Mouse (Mus musculus): ENCODE results near the gene Gltpd2.
"Not testable (repeated sequence)": the region's sequence is repeated elsewhere in the genome, so short reads cannot be mapped to it uniquely, and the experiment has no call there.

Gene Gltpd2

DNA sequence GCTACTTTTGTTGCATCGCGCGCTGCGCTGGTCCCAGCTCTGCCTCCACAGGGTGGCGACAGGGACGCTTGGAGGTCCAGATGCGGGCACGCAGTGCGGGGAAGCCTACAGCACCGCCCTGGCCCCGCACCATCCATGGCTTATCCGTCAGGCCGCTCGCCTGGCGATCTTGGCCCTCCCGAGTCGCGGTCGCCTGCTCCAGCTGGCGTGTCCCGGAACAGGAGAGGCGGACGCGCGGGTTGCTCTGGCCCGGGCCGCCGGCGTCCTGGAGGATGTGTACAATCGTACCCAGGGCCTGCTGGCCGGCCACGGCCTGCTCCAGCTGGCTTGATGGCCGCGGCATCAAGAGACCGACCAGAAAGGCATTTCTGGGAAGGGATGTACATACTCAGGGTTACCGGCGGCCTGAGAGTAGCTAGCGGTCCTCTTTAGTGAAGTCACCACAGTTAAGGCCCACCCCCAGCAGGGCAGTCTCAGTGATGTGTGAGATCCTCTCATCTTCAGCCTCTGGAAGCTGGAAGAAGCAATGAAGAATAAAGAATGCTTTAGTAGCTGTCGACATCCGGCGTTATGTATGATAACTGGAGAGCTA lies 1.3 kb downstream of the Gltpd2 start:
- DNase-seq: peak; percentile 72

DNA sequence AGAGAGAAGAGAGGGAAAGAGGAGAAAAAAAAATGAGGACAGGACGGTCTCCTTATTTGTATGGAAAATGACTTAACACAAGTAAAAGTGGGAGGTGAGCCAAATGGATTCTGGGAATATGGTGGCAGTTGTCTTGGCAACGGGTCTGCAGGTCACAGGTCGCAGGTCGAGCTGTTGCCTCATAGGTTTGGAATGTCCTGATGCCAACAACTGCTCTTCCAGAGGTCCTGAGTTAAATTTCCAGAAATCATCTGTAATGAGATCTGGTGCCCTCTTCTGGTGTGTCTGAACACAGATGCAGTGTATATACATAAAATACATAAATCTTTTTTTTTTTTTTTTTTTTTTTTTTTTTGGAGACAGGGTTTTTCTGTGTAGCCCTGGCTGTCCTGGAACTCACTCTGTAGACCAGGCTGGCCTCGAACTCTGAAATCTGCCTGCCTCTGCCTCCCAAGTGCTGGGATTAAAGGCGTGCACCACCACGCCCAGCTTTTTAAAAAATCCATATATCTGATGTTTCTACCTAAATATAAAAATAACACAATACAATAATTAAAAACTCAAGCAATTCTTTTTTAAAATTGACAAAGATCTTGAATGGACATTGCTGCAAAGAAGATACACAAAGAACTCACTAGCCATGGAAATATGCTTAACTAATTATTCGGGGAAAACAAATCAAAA lies 4.5 kb downstream of the Gltpd2 start:
- not testable (repeated sequence) for DNase-seq

DNA sequence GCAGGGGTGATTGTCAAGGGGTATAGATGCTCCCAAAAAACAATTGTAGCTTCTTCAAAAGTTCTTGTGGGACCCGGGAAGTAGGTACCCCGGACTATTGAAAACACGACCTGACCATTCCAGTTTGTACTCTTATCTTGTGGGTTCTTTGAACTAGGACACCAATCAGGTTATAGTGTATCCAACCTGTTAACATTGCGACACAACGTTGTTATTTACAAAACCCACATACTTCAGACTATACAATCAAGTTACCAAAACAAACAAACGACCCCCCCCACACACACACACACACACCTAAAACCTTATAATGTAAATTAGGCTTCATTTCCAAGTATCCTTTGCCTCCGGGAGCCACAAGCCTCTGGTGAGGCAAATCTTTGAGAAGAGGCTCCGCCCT lies 5.8 kb downstream of the Gltpd2 start:
- no peak for DNase-seq

DNA sequence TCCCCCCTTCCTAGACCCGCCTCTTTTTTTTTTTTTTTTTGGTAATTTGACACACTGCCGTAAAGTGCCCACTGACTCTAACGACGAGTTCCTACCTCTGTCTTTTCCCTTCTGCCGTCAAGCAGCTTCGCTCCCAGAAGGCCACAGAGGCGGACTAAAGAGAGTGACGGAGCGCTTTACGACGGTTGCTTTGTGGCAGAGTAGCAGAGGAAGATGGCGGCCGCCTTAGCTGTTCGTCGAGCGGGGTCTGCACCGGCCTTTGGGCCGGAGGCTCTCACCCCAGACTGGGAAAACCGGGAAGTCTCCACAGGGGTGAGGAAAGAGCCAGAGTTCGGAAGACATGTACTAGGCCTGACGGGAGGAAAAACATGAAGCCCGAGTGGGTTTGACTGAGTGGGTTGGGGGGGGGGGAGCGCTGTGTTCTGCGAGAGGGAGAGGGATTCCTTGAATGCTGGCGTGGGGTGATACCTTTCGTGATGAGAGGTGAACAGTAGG lies 6.2 kb downstream of the Gltpd2 start, which contains the start of gene Psmb6:
Gene Psmb6, plus strand, starts transcription at position 184 of the 495 bp plus-strand sequence.
- DNase-seq: peak; percentile 94

DNA sequence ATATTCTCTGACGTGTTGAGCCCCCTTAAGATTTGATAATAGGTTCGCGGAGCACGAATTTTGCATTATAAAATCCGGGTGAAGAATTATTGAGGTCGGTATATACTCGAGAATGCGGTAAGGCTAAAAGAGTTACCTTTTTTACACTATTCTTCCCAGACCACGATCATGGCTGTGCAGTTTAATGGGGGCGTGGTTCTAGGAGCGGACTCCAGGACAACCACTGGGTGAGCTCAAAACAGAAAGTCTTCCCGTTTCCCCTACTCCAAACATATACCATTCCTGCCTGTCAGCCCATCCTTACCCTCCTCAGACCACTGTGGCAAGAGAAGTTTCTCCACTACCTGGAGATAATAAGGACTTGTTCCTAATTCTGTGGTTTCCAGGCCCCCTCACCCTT lies 6.7 kb downstream of the Gltpd2 start:
- no peak for DNase-seq

DNA sequence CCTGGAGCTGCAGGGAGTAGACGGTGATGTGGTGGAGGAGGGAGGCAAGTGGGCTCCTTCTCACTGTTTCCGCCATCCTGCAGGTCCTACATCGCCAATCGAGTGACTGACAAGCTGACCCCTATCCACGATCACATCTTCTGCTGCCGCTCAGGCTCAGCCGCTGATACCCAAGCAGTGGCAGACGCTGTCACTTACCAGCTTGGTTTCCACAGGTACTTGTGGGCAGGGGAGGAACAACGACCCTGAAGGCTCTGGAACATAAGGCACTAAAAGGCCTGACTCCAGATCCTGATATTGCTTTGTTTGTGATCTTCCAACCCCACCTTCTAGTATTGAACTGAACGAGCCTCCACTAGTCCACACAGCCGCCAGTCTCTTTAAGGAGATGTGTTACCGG lies 7.2 kb downstream of the Gltpd2 start:
- no peak for DNase-seq

DNA sequence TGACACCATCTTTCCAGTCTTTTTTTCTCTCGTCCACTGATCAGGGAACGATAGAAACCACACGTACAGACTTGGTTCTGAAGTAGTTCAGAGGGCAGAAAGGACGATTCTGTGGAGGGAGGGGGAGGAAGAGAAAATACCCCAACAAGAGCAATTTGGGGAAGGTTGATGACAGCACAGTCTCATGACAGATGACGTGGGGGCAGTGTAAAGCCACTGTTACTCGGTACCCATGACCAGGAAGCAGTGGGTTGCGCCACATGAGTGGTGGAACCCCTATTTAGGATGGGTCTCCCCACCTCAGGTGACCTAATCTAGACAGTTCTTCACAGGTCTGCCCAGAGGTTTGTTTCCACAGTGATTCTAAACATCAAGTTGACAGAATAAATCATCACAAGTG lies 9.6 kb downstream of the Gltpd2 start:
- DNase-seq: no peak

DNA sequence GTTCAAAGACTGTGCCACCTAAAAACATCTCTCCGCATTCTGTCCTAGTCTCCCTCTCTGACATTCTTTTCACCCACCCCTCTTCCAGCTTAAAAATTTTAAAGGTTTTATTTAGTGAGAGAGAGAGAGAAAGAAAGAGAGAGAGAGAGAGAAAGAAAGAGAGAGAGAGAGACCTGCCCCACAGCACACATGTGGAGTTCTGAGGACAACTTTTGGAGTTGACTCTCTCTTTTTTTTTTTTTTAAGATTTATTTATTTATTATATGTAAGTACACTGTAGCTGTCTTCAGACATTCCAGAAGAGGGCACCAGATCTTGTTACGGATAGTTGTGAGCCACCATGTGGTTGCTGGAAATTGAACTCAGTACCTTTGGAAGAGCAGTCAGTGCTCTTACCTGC lies 12.1 kb downstream of the Gltpd2 start:
- not testable (repeated sequence) for DNase-seq

DNA sequence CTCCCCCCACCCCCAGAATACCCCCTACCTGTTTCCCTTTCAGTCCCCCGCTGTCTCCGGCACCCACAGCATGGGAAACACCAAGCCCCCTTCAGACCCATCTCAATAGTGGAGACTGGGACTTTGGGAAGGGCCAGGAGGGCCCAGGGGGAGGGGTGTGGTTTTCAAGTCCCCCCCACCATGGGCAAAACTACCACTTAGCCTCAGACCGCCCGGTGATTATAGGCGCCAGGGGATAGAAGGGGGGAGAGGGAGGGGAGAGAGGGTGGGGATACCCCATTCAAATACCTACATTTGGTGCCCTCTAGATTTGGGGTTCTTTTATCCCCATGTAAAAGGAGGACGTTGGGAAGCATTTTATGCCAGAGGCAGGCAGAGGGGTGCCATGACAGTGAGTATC lies 13.8 kb downstream of the Gltpd2 start, which contains the start of gene Gm40193:
Gene Gm40193, minus strand, starts transcription at position 101 of the 400 bp plus-strand sequence.
- DNase-seq: no peak

DNA sequence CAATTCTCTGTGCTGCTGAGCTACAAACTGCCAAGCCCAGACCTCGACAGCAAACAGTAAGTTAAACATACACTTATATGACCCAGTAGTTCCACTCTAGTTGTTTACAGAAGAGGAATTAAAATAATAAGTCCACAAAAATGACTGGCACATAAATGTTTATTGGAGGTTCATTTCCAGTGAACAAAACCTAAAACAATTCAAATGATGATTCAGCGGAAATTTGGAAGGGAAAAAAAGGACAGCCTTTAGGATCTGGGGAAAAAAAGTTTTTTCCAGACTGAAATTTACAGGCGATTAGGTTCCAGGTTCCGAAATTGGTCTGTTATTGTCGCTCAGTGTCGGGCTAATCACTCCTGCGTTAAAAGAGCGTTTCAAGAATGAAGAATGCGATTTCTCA lies 20.4 kb downstream of the Gltpd2 start:
- no peak for DNase-seq

DNA sequence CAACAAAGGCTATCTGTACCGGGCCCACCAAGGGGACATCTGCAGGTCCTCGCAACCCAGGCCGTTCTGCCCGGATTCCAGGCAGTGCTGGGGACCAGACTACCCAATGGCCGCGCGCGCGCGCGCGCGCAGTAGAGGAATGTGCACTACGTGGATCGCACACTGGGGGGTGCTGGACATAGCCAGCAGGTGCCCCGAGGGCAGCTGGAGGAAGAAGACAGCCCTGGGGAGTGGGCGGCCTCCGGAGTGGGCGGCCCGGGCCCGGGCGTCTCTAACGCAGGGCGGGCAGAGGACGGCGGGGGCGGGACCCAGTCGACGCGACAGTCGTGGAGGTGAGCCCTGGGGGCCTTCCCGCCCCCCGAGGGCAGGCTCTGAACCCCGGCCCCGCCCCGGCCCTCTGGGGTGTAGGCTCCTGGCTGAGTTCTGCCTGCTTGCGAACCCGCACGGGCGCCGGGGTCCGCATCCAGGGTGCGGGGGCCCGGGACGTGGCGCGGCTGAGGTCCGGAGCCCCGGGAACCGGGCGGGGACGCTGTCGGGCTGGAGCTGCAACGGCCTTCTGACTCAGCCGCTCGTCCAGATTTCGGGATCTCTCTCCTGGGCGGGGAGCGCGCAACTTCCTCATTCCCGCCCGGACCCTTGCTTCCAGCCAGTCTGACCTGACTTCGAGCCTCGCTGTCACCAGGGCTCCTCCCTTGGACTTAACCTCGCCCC lies 21.0 kb downstream of the Gltpd2 start, which contains the start of gene Pld2:
Gene Pld2, plus strand, starts transcription at position 188 of the 711 bp plus-strand sequence.
- DNase-seq: peak; percentile 95

DNA sequence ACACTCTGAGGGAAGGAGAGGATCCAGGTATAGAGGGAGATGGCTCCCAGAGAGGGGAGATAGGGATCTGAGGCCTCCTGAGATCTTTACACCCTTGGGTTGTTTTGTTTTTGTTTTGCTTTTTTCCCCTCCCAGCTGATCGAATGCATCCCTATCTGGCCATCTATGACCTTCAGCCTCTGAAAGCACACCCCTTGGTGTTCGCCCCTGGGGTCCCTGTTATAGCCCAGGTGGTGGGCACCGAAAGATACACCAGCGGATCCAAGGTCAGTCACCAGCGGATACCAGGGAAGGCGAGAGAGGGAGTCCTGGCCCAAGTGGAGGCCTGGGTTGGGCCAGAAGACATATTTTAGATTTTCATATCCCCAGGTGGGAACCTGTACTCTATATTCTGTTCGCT lies 21.9 kb downstream of the Gltpd2 start:
- no peak for DNase-seq

DNA sequence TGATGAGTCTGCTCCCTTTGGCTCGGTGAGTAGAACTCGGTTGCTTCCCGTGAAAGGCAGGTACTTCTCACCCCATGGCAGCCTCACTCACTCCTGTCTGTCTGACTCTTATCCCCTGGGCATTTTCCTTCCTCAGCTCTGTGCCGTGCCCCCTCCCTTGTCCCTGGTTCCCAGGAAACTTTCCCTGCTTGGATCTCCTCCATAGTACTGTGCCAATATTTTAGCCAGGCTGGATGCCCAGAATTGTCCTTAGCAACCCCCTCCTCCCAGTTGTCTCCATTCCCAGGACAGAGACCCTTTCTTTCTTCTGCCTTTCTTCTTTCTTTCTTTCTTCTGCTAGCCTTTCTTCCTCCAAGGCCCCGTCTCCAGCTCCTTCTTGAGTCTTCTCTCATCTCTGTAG lies 22.4 kb downstream of the Gltpd2 start:
- DNase-seq: no peak

DNA sequence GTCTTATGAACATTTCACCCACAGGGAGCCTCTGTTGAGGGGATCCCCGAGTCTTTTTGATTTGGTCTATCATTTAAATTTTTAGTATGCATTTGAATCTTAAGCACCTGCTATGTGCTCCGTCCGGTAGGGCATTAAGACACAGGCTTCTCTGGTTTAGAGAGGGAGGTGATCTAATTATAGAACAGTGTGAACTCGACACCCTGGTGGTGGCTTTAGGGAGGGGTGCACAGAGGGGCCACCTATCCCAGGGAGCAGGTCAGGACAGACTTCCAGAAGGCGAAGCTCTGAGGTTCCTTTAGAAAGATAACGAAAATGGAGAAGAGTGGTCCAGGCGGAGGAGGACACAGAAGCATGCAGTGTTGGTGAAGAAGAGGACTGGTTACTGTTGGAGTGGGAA lies 25.5 kb downstream of the Gltpd2 start:
- DNase-seq: no peak

DNA sequence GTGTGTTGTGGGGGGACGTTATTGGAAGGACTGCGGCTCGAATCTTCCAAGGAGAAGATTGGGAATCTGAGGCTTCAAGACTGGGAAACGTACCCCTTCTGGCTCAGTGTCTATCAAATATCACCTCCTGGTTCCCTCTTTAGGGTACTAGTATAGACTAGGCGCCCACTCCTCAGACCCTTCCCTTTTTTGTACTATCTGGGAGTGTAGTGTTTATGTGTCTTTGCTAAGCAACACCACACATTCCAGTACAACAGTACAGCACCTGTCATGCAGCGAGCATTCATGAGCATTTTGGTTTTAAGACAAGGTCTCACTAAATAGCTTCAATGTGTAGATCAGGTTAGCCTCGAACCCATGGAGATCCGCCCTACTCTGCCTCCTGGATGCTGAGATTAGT lies 32.5 kb downstream of the Gltpd2 start:
- no peak for DNase-seq

DNA sequence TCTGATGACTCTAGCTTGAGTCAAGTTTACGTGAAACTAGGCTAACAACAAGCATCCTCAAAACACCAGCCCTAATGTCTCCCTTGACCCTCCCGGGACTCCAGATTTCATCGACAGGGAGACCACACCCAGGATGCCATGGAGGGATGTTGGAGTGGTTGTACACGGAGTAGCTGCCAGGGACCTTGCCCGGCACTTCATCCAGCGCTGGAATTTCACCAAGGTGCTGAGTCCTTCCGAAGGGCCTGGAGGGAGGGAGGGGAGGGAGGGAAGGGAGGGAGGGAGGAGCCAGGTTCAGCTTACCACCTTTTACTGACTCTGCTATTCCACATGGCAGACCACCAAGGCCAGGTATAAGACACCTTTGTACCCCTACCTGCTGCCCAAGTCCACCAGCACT lies 34.9 kb downstream of the Gltpd2 start:
- DNase-seq: no peak

DNA sequence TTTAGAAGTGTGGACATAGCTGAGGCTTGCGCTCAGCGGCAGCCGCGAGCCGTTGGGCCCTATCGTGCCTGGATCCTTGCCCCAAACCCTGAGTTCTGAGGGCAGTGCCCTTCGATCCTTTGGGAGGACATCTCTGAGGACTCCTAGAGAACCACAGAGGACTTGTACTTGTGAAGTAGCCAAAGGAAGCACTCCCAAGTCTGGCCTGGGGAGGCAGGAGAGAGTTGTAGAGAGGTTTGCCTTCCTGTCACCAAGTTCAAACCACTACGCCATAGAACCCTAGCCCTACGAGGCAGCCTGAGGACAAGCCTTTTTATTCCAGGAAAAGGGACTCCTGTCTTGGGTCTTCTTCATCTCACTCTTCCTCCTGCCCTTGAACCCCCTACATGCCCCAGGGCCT lies 38.5 kb downstream of the Gltpd2 start:
- no peak for DNase-seq

DNA sequence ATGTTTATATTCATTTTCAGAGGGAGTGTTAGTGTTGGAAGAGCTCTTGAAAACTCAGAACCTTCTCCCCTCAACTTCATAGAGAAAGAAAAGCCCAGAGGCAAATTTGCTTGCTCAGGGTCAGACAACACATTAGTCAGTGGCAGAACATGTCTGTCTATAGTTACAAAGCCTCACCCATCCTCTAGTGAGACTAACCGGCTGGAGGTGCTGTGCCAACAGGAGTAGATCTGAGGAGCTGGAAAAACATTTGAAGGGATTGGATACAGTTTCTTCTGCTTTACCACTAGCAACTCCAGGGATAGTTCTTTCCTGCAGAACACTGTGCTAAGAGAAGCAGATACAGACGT lies 42.9 kb downstream of the Gltpd2 start:
- DNase-seq: no peak

DNA sequence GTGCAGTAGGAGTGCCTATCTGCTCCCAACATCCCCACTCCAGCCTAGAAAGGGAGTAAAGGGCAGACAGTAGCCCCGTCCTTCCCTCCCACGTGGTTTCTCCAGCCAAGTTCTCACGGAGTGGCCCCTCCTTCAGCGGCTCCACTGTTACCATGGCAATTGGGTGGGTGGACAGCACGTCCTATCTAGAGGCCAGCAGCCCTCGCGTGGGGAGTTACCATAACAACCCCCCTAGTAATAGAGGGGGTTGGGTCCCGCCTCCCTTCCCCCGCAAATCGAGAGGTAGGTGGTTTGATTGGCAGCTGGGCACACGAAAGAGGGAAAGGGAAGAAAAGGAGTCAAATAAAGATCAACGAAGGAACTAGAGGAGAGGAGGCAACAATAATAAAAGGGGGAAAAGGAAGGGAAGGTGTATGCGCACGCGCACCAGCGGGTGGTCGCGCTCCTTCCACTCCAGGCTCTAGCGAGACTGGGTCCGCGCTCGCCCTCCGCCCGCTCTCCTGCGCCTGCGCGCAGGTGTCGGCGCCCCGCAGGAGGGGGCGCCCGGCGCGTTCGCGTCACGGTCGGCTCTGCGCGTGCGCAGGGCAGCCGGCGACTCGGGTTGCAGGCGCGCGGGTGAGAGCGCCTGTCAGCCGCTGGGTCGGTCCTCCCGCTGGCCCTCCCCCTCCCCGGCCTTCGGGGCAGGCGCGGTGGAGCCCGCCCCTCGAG lies 43.4 kb downstream of the Gltpd2 start, which contains the start of gene Mink1:
Gene Mink1, plus strand, starts transcription at position 595 of the 708 bp plus-strand sequence.
- peak; percentile 94 for DNase-seq

DNA sequence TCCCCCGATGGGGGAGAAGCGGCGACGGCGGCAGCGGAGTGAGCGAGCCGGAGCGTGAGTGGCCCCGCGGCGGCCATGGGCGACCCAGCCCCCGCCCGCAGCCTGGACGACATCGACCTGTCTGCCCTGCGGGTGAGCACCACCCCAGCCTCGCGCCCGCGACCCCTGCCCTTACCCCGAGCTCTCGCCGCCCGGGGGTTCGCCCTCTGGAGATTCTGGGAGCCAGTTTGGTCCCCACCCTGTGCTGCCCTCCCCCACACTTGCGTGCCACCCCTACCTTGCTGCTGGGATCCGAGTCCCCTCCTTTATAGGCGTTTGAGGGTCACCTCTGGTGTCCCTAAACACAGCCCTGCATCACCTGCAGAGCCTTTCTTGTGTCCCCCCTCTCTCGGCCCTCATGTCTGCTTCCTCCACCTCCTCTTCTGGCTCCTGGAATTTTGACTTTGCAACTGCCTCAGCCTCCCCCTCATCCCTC lies 44.0 kb downstream of the Gltpd2 start:
- no peak for DNase-seq

DNA sequence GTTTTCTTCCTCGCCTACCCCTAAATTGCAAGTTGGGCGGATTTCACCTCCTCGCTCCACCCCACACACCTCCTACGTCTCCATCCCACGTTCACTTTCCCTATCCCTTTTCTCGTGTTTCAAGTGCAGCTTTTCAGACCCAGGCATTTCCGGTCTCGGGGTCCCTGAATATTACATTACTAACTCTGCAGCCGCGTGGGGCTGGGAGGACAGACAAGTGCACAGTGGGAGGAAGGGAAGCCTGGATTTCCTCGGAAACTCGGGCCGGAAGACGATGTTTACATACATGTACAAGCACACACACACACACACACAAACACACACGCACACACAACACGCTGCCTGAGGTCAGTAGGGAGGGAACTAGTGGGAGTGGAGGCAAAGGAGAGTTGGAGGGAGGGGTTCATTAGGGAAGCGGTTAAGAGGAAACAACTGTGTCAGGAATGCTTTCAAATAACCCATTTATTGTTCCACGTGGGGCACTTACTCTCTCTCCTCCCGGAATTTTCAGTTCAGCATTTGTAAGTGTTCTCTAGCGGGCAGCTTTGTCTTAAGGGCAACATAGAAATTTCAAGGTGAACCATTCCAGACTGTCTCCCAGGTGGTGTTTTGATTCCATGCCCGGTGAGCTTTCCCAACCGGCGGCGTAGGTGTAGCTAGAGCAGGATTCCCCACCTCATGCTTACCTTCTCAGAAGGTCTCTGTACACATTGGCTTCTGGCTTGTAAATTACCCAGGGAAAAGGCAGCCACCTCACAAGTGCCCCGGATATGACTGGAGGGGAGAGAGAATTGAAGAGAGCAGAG lies 44.7 kb downstream of the Gltpd2 start:
- peak; percentile 69 for DNase-seq

DNA sequence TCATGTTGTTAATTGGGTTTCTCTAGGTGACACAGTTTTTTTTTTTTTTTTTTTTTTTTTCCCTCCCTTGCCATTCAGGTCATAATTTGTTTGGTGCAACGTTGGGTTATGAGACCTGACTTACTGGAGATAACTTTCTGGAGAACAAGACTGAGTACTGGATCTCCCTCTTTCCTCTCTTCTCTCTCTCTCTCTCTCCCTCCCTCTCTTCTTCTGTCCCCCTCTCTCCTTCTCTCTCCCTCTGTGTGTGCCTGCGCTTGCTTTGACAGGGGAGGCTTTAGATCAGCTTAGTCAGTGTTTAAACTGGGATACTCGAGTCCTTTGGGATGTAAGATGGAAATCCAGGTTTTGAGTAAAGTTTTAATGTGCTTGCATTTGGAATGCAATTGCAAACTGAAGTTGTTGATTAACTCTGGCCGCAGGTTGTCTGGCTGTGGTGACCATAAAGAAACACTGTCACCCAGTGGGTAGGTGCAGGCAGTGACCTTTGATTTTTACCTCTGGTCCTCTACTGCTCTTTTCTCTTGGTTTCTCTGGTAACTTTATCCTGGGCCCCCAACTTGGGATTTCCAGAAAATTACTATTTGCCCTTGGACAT lies 45.4 kb downstream of the Gltpd2 start:
- no peak for DNase-seq
